Mouse (Mus musculus) myocyte (in vitro differentiated cells): Measurements from ENCODE around the gene Mrps16. TPM values are rescaled to one million over a fixed set of nuclear protein-coding genes. Genes with fewer than 3 reads are reported as not detected.

Experiments
- H3K27me3 ChIP-seq: one replicate; pipeline ENCODE4 v1.6.1; 2011; ENCODE audit not compliant: control insufficient read depth, insufficient read depth, insufficient read length
- H3K36me3 ChIP-seq: one replicate; pipeline ENCODE4 v1.6.1; 2011; ENCODE audit not compliant: control insufficient read depth, insufficient read depth
- H3K4me2 ChIP-seq: one replicate; pipeline ENCODE4 v1.6.1; 2011; ENCODE audit warnings: low read depth, control low read depth
- H3K4me3 ChIP-seq: one replicate; pipeline ENCODE4 v1.5.1; 2011; ENCODE audit warnings: mild to moderate bottlenecking, control low read depth, moderate library complexity
- H3K79me2 ChIP-seq: one replicate; pipeline ENCODE4 v1.6.1; 2011; ENCODE audit not compliant: control insufficient read depth, insufficient read depth
- H3ac ChIP-seq: one replicate; pipeline ENCODE4 v1.6.1; 2011; ENCODE audit not compliant: control insufficient read depth, insufficient read length
- CEBPB ChIP-seq: IDR thresholded peaks from 2 replicates; pipeline ENCODE4 v1.6.1; 2011; ENCODE audit warnings: mild to moderate bottlenecking, moderate library complexity; ENCODE audit not compliant: poor library complexity, insufficient read depth, severe bottlenecking
- E2F4 ChIP-seq: IDR thresholded peaks from one replicate; pipeline ENCODE4 v1.6.1; 2011; ENCODE audit warnings: mild to moderate bottlenecking, control low read depth, moderate library complexity; ENCODE audit not compliant: insufficient read depth
- MAX ChIP-seq: IDR thresholded peaks from one replicate; pipeline ENCODE4 v1.6.1; 2011; ENCODE audit warnings: low read depth, mild to moderate bottlenecking, control low read depth
- MYOD1 ChIP-seq, 3 experiments: IDR thresholded peaks; one replicate each; pipeline ENCODE4 v1.6.1; 2011; ENCODE audit warnings: control low read depth in 2 of 3, low read depth in 2 of 3, mild to moderate bottlenecking in 2 of 3, moderate library complexity in 1 of 3; ENCODE audit not compliant: insufficient read length in 2 of 3, control insufficient read depth in 1 of 3
- MYOG ChIP-seq, 3 experiments: IDR thresholded peaks; one replicate each; pipeline ENCODE4 v1.6.1; 2011; ENCODE audit warnings: control low read depth in 2 of 3, low read depth in 2 of 3, mild to moderate bottlenecking in 2 of 3; ENCODE audit not compliant: insufficient read length in 2 of 3, control insufficient read depth in 1 of 3, insufficient read depth in 1 of 3
- POLR2A ChIP-seq: IDR thresholded peaks from one replicate; pipeline ENCODE4 v1.6.1; 2011; ENCODE audit warnings: low read depth, mild to moderate bottlenecking, control low read depth, moderate library complexity; ENCODE audit not compliant: insufficient read length
- POLR2AphosphoS2 ChIP-seq: IDR thresholded peaks from one replicate; pipeline ENCODE4 v1.6.1; 2011; ENCODE audit warnings: low read depth, control low read depth; ENCODE audit not compliant: insufficient read length
- REST ChIP-seq: IDR thresholded peaks from one replicate; pipeline ENCODE4 v1.6.1; 2011; ENCODE audit warnings: mild to moderate bottlenecking, control low read depth, moderate library complexity; ENCODE audit not compliant: insufficient read depth, insufficient read length
- SRF ChIP-seq: IDR thresholded peaks from one replicate; pipeline ENCODE4 v1.6.1; 2011; ENCODE audit warnings: low read depth; ENCODE audit not compliant: control insufficient read depth, insufficient read length
- TCF12 ChIP-seq: IDR thresholded peaks from one replicate; pipeline ENCODE4 v1.6.1; 2011; ENCODE audit warnings: mild to moderate bottlenecking, control low read depth; ENCODE audit not compliant: poor library complexity, insufficient read depth, severe bottlenecking
- TCF3 ChIP-seq: IDR thresholded peaks from one replicate; pipeline ENCODE4 v1.6.1; 2011; ENCODE audit warnings: low read depth, control low read depth; ENCODE audit not compliant: insufficient read length
- USF1 ChIP-seq: IDR thresholded peaks from one replicate; pipeline ENCODE4 v1.6.1; 2011; ENCODE audit warnings: low read depth, mild to moderate bottlenecking, control low read depth, moderate library complexity
- polyA plus RNA-seq: library from polyadenylated mRNA; unstranded; fragments of >200 nt; fragmentation: generic; extraction: Trizol; gene quantifications from one replicate; pipeline ENCODE4 v1.2.1, GENCODE M21; 2012; ENCODE audit warnings: missing spikeins

Gene Mrps16
- polyA plus RNA-seq, 1 experiment, result 70.1 TPM

DNA sequence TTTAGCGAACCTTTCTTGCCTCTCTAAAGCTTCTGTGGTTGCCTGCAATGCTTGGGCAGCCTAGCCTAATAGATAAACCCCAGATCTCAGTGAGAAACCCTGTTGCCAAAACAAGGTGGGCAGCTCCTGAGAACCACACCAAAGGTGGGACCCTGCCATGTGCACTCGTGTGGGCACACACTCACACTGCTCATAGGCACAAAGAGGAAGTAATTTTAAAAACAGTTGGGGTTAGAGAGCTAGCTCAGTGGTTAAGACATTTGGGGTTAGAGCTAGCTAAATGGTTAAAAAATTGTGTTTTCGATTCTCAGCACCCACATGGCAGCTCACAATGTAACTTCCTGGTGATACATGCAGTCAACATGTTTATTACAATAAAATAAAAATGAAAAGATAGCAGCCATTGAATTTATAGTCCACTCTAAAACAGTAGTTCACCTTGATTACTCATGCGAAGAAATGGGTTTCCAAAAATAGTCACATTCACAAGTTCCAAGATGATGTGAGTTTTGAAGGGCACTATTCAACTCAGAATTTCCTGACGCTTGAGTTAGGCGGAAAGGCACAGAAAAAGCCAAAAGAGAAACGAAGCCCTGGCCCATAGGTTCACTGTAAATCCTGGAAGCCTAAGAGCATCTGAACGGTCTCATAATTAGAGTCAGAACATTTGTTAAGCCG is 13.5 kb downstream of the Mrps16 start:
- TF ChIP-seq POLR2A (no peak), POLR2AphosphoS2 (no peak), MYOD1 (IDR thresholded peaks at IDR 0.05; ENCODE audit: control insufficient read depth in 1 of 3, insufficient read length in 2 of 3, low read depth in 2 of 3) (no peak), CEBPB (no peak), TCF3 (no peak), E2F4 (no peak), MAX (no peak), REST (no peak), MYOG (IDR thresholded peaks at IDR 0.05; ENCODE audit: control insufficient read depth in 1 of 3, insufficient read depth in 1 of 3, insufficient read length in 2 of 3, low read depth in 2 of 3) (no peak)
- Histone ChIP-seq H3K4me3 (no peak overlapping the region), H3K36me3 (peaks cover 18% of the 10 kb centered on the region), H3ac (no peak overlapping the region), H3K27me3 (no peaks in the 10 kb centered on the region), H3K4me2 (no peak overlapping the region), H3K79me2 (peaks cover 5% of the 10 kb centered on the region)

DNA sequence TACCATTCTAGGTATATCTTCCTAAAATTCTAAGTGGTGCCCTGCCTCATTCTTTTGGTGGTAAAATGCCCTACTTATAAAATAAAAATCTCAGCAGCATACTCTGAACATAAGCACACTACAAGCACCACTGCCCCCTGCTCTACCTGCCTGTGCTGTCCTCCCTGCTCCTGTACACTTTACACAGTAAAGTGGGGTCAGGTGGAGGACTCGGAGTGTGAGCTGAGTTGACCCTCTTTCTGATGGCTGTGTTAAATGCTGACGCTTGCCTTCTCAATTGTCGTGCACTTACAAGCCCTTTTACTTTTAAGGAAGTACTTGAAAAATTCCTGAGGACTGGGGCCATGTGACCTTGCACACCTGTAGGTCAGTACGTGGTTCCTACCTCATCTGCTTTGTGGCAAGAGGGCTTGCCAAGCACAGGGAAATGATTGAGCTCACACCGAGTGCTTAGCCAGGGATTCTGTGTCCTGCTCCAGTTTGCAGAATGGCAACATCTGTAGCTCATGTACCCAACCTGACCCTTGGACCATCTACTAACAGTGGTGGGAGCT is 14.3 kb downstream of the Mrps16 start:
- Histone ChIP-seq H3K4me3 (no peak overlapping the region), H3K36me3 (peaks cover 18% of the 10 kb centered on the region), H3ac (no peak overlapping the region), H3K79me2 (peaks cover 5% of the 10 kb centered on the region), H3K27me3 (no peaks in the 10 kb centered on the region), H3K4me2 (no peak overlapping the region)
- TF ChIP-seq REST (no peak), POLR2A (no peak), CEBPB (no peak), MAX (no peak), SRF (no peak), POLR2AphosphoS2 (no peak), MYOG (IDR thresholded peaks at IDR 0.05; ENCODE audit: control insufficient read depth in 1 of 3, insufficient read depth in 1 of 3, insufficient read length in 2 of 3, low read depth in 2 of 3) (no peak), TCF3 (no peak), E2F4 (no peak), USF1 (no peak), MYOD1 (IDR thresholded peaks at IDR 0.05; ENCODE audit: control insufficient read depth in 1 of 3, insufficient read length in 2 of 3, low read depth in 2 of 3) (no peak), TCF12 (no peak)

DNA sequence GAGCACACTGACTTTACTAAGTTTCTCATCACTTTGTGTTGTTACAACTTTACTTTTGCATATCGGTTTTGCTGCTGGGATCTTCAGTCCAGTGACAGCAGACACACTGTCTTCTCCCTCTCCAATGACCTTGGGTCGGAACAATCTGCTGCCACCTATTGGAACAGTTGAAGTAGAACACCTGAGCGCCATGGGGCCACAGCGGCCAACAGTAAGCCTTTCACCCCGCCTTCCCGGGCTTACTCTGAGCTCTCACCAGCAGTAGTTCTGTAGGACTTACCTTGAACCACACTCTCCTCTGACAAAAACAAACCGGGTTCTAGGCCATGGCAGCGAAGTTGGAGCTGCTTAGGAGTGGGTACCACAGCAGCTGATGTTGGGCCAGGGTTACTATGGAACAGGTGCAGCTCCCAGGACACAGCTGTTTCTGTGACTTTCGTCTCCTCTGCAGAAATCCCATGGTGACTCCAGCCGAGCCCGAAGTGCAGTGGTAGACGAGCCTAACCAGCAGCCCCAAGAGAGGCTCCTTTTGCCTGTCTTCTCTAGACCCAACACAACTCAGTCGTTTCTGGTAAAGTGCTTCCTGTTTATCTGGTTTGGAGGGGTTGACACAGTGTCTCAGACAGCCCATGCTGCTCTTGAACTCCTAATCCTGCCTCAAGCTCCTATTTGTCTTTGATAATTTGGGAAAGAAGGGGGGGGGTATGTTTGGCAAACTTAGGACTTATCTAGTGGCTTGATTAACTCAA is 14.9 kb downstream of the Mrps16 start:
- Histone ChIP-seq H3K36me3 (peaks cover 14% of the 10 kb centered on the region), H3K4me2 (no peak overlapping the region), H3ac (no peak overlapping the region), H3K79me2 (peaks cover 5% of the 10 kb centered on the region), H3K27me3 (no peaks in the 10 kb centered on the region), H3K4me3 (no peak overlapping the region)
- no peak for TF ChIP-seq CEBPB
- peak in 1 of 3 experiments; percentile 13 for TF ChIP-seq MYOG (IDR thresholded peaks at IDR 0.05; ENCODE audit: control insufficient read depth in 1 of 3, insufficient read depth in 1 of 3, insufficient read length in 2 of 3, low read depth in 2 of 3)
- no peak for TF ChIP-seq E2F4
- TF ChIP-seq MYOD1 (IDR thresholded peaks at IDR 0.05; ENCODE audit: control insufficient read depth in 1 of 3, insufficient read length in 2 of 3, low read depth in 2 of 3), result peak in 1 of 3 experiments; percentile 13

DNA sequence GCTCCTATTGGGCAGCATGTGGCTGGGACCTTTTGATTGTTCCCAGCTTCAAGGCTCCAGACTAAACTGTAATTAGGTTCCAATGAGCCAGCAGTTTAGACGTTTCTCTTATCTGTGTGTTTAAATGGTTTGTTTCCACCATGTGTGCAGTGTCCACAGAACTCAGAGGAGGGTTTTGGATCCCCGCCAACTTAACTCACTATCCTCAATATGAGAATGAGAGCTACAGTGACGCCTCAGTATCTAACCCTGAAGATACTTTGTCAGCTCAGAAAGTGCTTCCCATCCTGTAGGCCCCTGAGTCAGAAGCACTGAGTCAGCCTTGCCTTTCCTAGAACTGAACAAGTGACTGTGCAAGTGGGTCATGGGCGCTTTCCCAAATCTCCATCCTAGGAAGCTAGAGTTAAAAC is 16.3 kb downstream of the Mrps16 start:
- H3K4me2 ChIP-seq, result no peak overlapping the region
- peaks cover 14% of the 10 kb centered on the region for H3K36me3 ChIP-seq
- TF ChIP-seq MAX (no peak), POLR2AphosphoS2 (no peak), TCF3 (no peak), REST (no peak), MYOD1 (IDR thresholded peaks at IDR 0.05; ENCODE audit: control insufficient read depth in 1 of 3, insufficient read length in 2 of 3, low read depth in 2 of 3) (no peak), CEBPB (no peak), E2F4 (no peak), USF1 (no peak), TCF12 (no peak), SRF (no peak), MYOG (IDR thresholded peaks at IDR 0.05; ENCODE audit: control insufficient read depth in 1 of 3, insufficient read depth in 1 of 3, insufficient read length in 2 of 3, low read depth in 2 of 3) (no peak), POLR2A (no peak)
- no peak overlapping the region for H3ac ChIP-seq
- no peak overlapping the region for H3K4me3 ChIP-seq
- H3K79me2 ChIP-seq, result no peaks in the 10 kb centered on the region
- no peaks in the 10 kb centered on the region for H3K27me3 ChIP-seq
